Mouse (Mus musculus) ES-E14 (cell line): Measurements from ENCODE around the gene Pebp1.

Source experiments
- CHD2 ChIP-seq: IDR thresholded peaks from 2 replicates; pipeline ENCODE4 v1.6.1; 2014; ENCODE audit warnings: mild to moderate bottlenecking, low read depth, low read length, inconsistent platforms
- ZC3H11A ChIP-seq: IDR thresholded peaks from 2 replicates; pipeline ENCODE4 v1.6.1; 2012; ENCODE audit warnings: low read depth, mild to moderate bottlenecking, inconsistent platforms, low read length, borderline replicate concordance
- ZNF384 ChIP-seq: IDR thresholded peaks from 2 replicates; pipeline ENCODE4 v1.6.1; 2012; ENCODE audit warnings: low read depth, low read length, inconsistent platforms

- TF ChIP-seq CHD2: no peak
- TF ChIP-seq ZNF384: no peak
- no peak for TF ChIP-seq ZC3H11A
Measured at GRCm38 (mm10) chr5:117326408-117326807, 39.0 kb upstream of the Pebp1 start.
